Mouse (Mus musculus) left cerebral cortex, postnatal 4 days (tissue): ENCODE measurements around the gene Marc1. TPM values are rescaled to one million over a fixed set of nuclear protein-coding genes. Genes with fewer than 3 reads are reported as not detected.

Source experiments
- DNase-seq: peaks from one replicate; pipeline ENCODE4 v3.0.0-alpha.2; 2022
- intact Hi-C: fragments of 180-260 bp; cut with DNase I; formaldehyde crosslinking; loops from one replicate; pipeline ENCODE4 v1.15.1; 2025
- total RNA-seq, 2 experiments: library from RNA; stranded (reverse); gene quantifications; 2 replicates each; pipeline ENCODE4 v1.2.3; 2021

Marc1 gene
- total RNA-seq, 2 experiments from 2014 or later = 0.28 TPM; not detected in 1

DNA sequence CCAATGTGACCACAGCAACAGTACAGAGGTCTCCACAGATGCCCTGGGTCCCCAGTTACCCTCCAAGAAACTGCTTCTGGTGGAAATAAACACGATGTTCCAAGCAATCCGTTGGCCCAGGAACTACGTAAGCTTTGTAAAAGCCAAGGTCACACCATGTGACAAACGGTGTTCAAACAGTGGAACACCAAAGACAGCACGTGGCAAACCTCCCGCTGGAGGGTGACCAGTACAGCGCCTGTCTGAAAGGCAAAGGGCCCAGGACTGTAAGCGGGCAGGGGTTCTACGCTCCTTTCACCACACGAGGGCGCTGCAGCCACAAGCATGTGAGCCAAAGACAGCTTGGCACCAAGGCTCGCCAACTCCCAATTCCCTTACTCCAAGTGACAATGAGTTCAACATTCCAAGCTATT lies 13.3 kb upstream of the Marc1 start:
- DNase-seq = peak; percentile 93
- intact Hi-C loops = no loop called here

DNA sequence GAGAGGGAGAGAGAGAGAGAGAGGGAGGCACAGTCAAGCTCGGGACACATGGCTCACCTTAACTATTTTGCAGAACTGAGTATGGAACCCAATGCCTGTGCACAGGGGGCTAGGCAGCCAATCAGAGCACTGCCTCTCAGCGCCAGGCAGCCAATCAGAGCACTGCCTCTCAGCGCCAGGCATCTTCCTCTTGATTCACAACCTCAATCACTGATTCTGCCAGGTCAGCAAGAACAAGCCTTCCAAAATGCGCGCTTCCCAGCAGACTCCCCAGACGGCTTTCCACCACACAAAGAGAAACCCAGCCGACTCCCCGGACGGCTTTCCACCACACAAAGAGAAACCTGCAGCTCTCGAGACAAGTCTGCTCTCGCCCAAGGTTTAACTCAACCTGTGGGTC lies 11.6 kb upstream of the Marc1 start:
- intact Hi-C loops = no loop called here
- DNase-seq = peak; percentile 46

DNA sequence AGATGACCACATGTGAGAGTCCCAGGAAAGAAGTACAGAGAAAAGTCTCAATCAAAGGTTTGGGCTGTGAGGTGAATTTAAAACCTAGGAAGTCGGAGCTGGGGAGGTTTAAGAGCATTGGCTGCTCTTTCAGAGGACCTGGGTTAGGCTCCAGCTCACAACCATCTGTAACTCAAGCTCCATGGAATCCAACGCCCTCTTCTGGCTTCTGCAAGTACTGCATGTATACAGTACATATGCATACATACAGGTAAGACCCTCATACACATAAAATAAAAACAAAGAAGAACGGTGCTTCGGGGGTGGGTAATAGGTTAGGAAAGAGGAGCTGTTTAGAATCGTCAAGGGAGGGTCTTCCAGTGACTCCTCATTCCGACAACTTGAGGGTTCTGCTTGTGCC lies 6.7 kb upstream of the Marc1 start:
- no peak for DNase-seq

DNA sequence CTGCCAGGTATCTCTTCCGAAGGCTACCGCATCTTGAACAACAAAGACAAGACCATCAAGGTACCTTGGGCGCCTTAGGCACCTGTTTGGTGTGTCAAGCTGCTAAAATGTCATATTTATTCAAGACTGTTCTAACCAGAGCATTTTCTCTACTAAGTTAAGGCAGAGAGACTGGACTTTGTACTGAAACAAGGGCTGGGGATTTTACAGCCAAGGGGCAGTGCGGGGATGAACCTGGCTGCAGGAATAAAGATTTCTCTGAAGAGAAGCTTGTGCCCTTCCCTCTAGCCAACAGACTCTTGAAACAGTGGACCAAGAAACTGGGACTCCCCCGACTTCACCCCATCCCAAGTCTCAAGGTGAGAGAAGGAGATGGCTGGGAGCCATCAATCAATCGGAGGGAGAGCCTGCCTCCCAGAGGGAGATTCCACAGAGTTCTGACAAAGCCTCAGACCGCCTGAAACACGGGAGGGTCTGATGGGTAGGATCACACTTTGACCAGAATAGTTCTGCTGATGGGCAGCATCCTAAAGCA lies 670 bp upstream of the Marc1 start:
- intact Hi-C loops = no loop called here
- DNase-seq = no peak

More for the DNA sequence above, 6.7 kb upstream of the Marc1 start:
- intact Hi-C loops = no loop called here

DNA sequence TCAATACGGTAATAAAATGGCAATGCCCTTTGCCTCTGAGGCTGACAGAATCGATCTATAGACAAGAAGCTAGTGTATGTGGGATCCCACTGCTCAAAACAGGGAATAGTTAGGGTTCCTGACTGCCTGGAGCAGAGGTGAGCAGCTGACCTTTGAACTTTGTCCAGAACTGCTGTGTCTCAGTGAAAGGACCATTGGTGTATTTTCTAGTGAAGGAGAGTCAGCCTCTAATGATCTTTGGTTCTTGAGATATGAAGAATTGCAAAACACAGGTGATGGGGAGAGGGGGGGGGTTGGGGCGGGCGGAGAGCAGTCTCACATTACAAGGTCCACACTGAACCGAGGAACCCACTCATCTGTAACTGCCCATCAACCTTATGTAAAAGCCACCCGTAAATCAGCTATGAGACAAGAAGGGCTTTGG lies 1.5 kb downstream of the Marc1 start:
- DNase-seq = no peak
- intact Hi-C loops = no loop called here

DNA sequence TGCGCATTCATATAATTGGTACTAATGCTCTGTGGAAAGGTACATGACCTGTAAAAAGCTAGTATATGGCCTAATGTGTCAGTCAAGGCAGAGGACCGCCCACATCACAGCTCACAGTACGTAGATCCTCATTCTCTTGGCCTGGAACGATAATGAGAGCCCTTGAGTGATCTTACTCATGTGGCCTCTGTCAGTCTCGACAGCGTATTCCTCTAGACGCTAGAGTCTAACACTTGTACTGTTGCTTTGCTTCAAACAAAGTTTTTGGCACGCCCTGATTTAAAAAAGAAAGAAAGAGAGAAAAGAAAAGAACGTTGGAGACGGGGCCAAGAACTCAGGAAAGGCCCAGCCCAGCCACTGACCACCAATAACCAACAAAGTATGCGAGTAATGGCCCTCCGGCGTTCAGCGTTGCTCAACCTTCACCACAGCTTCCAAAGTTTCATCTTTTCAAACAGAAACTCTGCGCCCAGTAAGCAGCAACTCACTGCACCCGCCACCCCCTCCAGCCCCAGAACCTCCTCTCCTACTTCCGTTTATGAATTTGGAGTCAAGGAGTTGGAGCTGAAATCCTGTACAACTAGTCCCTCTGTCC lies 2.6 kb downstream of the Marc1 start:
- intact Hi-C loops = no loop called here
- DNase-seq = no peak

DNA sequence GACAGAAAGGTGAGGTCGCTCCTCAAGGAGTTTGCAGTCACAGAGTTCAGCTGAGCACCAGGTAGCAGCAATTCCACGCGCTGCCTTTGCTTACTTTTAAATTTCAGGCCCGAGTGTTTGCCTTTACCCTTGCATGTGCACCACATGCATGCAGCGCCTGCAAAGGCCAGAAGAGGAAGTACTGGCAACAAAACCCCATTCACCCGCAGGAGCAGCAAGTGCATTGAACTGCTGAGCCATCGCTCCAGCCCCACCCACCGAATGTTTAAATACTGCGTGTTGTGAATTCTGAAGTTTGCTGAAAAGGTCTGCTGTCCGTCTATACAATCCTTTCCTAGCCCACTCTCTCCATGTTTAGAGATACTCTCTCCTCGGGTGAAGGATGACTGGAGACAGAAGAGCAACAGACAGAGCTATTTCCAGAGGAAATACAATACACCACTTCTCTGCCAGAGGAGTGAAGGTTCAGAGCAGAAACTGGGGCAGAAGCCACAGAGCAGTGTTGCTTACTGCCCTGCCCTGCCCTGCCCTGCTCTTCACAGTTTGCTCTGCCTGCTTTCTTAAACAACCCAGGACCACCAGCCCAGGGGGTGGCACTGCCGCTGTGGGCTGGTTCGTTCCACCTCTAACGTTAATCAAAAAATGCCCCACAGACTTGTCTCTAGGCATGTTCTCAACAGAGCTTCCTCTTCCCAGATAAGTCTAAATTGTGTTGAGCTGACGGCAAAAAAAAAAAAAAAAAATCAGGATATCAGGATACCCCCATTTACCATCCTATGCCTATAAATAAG lies 3.3 kb downstream of the Marc1 start:
- DNase-seq = no peak
- intact Hi-C loops = no loop called here

DNA sequence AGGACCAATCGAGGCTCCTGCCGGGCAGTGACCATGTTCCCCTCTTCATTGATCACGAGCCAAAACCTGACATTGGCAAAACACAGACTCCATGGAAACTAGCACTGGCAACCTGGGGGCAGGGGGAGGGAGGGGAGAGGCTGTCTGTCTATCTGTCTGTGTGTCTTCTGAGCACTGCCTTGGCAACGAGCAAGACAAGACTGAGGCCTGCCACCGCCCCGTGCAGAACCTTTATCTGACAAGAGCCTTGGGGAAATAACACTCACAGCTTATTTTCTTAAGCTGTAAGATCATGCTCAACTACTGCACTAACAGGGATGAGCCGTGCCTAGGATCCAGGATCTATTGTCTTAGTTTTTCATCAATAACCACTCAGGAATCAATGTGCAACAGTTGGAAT lies 4.0 kb downstream of the Marc1 start:
- DNase-seq = no peak
- intact Hi-C loops = no loop called here

DNA sequence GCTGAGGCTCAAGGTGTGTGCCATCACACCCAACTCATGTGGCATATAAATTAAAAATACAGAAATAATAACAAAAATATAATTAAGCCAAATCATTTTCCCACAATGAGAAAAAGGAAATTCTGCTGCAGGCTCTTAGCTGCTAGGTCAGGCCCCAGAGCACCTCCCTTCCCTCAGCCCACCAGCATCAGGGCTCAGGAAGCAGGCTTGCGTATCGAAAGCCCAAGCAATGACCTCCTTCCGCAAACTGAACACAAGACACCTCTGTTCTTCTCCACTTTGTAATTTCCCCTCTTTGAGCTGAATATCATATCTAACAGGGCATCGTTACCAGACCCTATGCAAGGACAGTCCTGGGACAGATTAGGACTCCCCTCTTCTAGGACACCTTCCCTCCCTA lies 5.4 kb downstream of the Marc1 start:
- DNase-seq = no peak
- intact Hi-C loops = no loop called here

DNA sequence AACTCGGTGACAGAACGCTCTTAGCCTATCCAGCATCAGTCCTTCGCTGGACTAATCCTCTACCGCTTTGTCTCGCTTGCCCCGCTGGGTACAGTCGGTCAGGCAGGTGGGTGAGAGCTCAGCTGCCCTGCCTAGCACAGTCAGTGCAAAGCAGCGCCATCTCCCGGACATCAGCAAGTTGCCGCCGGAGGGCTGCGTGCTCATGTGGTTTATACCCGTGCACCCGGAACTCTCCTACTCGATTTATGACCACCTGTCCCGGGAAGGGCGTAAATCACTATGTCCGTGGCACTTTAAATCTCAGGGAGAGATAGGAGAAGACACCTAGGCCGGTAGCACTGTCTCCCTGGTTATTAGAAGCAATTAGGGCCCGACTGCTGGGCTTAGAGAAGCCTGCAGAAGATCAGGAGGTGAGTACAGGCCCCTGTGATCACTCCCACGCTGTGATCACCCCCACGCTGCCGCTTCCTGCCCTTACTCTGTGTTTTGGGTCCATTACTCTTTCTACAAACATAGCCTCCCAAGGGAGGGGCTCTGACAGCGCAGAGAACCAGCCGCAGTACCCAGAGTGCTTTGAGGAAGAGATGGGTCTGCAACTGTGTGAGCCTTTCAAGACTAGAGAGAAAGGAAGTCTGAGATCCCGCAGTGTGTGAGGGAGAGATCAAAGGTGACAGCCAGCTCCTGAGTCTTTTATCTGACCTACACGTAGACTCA lies 17.8 kb downstream of the Marc1 start:
- intact Hi-C loops = no loop called here
- DNase-seq = peak; percentile 53

DNA sequence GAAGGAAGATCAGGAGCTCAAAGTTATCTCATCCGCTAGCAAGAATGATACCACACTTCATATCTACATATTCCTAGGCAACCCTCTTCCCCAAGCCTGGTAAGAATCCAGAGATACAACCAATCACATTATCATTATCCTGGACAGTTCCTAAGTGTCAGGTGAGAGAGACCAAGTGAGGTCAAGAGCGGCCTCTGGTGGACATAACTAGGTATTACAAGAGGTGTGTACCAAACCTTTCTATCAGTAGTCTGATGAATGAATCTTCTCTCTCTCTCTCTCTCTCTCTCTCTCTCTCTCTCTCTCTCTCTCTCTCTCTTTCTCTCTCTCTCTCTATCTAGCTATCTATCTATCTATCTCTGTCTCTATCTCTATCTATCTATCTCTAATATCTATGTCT lies 20.0 kb downstream of the Marc1 start:
- intact Hi-C loops = no loop called here
- DNase-seq = peak; percentile 38

DNA sequence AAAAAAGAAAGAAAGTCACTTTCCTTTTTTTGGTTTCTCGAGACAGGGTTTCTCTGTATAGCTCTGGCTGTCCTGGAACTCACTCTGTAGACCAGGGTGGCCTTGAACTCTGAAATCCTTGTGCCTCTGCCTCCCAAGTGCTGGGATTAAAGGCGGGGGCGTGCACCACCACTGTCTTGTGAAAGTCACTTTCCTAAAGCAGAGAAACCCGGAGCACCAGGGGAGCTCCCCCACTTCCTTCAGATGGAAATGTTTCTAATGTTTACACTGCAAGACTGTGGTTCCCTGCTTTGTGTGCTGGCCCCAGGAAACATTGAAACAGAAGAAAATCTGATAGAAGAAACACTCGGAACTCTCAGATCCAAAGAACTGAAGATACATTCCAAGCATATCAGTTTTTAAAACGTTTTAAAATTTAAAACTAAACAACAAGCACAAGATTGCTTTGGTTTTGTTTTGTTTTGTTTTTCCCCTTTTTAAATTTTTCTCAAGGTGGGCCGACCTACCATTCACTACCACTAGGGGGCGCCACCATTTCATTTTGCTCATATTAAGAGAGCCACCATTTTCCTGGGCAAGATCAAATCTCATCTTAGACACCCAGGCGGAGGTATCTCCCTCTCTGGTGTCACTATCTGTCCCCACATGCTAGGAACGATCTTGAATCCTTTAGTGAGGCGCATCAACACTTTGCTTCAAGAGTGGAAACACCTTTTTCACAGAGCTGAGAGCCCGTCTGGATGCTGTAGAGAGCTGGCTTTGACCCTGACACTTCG lies 24.5 kb downstream of the Marc1 start:
- intact Hi-C loops = no loop called here

DNA sequence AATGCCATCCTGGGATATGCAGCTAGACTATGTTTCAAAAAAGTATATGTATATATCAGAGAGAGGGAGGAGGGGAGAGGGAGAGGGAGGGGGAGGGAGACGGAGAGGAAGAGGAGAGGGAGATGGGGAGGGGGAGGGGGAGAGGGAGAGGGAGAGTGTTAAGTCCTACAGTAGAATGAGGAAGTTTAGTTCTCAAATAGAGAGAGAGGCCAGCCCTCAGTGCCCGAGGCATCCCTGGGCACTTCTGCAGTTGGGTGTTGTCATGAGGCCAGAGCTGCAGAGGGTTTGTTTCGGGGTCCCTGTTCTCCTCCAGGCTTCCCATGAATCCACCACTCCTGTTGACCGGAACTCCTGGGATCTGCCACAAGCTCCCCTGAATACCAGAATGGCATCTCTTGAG lies 27.5 kb downstream of the Marc1 start:
- intact Hi-C loops = no loop called here

More for the DNA sequence above, 24.5 kb downstream of the Marc1 start:
- DNase-seq = no peak

DNA sequence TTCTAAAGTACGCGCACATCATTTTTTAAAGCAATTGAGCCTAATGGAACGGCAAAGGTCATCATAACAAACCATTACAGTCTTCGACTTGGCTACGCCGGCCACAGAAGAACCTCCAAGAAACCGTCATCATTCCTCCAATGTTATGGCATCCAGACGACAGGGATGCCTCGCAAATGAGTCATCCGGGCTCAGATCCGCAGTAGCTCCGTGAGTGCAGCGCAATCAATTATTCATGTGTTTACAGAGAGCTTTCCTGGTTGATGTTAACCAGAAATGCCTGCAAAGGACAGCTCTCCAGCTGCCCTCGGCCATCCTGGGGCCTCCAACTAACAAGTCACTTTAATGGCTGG lies 29.0 kb downstream of the Marc1 start:
- no peak for DNase-seq
- intact Hi-C loops = no loop called here

More for the DNA sequence above, 27.5 kb downstream of the Marc1 start:
- no peak for DNase-seq

DNA sequence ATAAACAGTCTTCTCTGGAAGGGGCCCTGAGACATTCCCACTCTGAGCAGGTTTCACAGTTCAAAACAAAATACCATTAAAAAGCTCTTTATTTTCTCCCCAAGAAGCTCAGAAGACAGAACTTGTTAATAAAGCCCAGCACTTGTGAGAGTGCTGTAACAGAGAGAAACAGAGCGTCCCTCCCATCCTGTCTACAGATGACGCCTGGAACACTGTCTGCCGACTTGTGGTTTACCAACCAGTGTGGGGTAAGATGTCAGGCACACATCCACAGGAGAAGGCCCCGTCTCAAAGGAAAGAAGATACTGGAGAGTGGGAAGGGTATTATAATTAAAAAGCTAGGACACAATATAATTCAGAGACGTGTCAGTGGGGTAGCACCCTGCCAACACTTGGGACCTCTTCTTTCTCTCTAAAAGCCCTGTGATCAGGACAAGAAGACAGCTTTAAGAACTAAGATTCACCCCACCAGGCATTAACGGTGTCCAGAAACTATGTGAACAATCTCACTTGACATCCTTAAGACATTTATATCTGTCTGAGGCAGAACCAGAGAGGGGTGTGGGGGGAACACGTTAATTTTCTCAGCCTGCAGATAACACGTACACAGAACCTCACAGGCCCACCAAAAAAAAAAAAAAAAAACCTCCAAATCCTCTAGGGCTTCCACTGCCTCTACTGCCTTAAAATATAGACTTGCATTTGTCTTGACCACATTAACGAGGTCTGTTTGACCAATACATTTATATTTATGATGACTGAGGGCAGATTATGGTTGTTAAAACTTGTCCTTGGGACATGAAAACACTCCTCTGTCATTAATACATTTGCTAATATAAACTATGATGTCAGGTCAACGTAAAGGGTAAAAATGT lies 29.6 kb downstream of the Marc1 start:
- intact Hi-C loops = no loop called here

DNA sequence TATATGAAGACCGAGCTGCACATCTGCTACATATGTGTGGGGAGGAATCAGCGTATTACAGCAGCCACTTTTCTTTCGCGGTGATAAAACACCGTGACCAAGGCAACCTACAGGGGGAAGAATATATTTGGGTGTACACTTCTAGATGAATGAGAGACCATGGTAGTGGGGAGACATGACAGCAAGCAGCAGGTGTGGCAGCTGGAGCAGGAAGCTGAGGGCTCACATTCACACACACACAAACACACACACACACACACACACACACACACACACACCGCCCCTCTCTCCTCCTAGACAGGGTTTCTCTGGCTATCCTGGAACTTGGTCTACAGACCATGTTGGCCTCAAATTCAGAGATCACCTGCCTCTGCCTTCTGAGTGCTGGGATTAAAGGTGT lies 33.0 kb downstream of the Marc1 start:
- DNase-seq = no peak
- intact Hi-C loops = no loop called here

More for the DNA sequence above, 29.6 kb downstream of the Marc1 start:
- no peak for DNase-seq

DNA sequence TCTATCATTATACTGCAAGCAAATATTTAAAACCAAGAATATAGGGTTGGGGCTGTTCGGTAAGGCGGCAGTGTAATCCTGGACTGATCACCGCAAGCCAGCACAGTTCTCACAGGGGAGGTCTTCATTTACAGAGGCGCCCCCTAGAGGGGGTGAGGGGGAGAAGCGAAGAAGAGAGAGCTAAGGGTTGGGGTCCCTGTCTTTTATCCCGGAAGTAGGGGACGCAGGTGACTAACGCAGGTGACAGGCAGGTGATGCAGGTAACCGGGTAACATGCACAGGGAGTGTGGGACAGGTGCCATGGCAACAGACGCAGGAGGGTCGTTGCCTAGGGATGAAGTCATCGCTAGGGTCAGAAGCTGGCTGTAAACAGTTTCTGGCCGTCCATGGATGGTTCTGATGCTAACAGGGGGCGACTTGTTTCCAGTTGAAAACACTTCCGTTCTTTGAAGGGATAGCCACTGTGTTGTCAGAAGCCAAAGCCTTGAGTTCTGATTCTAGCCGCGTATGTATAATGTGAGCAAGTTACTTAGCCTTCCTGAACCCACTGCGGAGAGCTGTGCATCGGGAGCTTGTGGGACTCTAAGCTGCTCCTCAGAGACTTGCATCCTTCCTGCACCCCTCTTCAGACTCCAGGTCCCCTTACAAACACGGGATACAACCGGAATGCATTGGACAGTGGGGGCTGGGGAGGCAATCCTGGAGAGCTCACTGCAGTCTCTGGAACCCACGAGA lies 33.9 kb downstream of the Marc1 start:
- DNase-seq = no peak
- intact Hi-C loops = no loop called here

DNA sequence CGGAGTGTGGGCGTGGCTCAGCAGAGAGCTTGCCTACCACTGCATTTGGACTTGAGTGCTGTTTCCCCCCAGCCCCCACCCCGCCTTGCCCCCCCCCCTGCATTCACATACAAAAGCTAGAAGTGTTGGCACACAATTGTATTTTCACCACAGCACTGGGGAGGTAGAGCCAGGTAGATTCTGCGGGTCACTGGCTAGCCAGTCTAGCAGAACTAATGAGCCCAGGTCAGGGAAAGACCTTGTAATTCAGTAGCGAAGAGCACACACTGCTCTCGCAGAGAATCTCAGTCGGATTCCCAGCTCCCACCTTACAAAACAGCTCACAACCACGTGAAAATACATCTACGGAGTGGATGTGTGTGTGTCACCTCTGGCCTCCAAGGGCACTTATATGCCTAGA lies 35.8 kb downstream of the Marc1 start:
- no peak for DNase-seq
- intact Hi-C loops = no loop called here

DNA sequence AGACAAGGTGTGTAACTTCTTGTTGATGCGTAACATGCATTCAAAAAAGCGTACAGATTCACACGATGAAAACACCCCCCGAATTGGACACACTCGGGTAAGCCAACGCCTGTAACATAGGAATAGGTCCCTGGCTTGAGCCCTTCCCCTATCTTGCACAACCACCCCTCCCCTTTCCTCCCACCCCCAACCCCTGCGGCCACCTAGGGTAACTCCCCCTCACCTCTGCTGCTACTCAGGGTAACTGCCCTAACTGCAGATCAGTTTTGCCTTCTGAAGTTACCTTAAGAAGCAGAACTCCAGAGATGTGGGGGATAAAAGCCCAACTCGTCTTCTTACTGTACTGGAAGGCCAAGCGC lies 39.2 kb downstream of the Marc1 start:
- intact Hi-C loops = no loop called here
- no peak for DNase-seq
